Mouse (Mus musculus): ENCODE data around the gene Sct.

DNA sequence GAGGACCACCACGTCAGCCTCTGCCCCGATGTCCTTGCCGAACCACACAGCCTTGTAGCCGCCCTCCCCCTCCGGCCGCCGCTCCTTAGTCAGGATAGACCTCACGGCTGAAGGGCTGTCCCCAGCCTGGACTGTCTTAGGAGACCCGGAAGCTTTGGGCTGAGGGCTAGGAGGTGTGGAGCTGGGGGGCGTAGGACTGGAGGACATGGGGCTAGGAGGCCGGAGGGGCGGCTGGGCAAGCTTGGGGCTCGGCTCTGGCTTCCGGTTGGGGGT, 9.7 kb downstream of the Sct start:
- TF ChIP-seq CTCF (IDR thresholded peaks at IDR 0.05; ENCODE audit: control insufficient read depth, insufficient read depth, insufficient read length), result no peak
- no peak for TF ChIP-seq MYOG (IDR thresholded peaks at IDR 0.05; ENCODE audit: control insufficient read depth, extremely low read depth, insufficient read length)
- no peak for TF ChIP-seq USF1 (IDR thresholded peaks at IDR 0.05; ENCODE audit: low read depth)
